Mouse (Mus musculus): ENCODE measurements around the gene Gm5797. TPM values are rescaled to one million over a fixed set of nuclear protein-coding genes. Genes with fewer than 3 reads are reported as not detected.
"Not testable (repeated sequence)": the region's sequence is repeated elsewhere in the genome, so short reads cannot be mapped to it uniquely, and the experiment has no call there.

The Gm5797 gene
- polyA plus RNA-seq (2014; fragmentation: Nextera tagmentation; extraction: Ambion mirVana) = not detected in 2 replicates

- not testable (repeated sequence) for H3K4me3 ChIP-seq (ENCODE audit: low read depth, low read length); H3K27me3 ChIP-seq (ENCODE audit: control insufficient read depth, insufficient read depth, low read length); H3K4me1 ChIP-seq (ENCODE audit: control insufficient read depth, insufficient read depth, low read length); H3K36me3 ChIP-seq (ENCODE audit: control insufficient read depth, insufficient read depth, low read length); ATAC-seq (replicated peaks; ENCODE audit: insufficient number of reproducible peaks, low FRiP score, low TSS enrichment); H3K27ac ChIP-seq (ENCODE audit: low read depth, low read length); H3K9ac ChIP-seq (ENCODE audit: low read depth, low read length); H3K4me2 ChIP-seq; H3K9me3 ChIP-seq (replicated peaks; ENCODE audit: control insufficient read depth, low read length)
- WGBS (ENCODE audit: insufficient replicate concordance) = no CpG with 5 or more reads among the region's 1 CpGs
Measured at GRCm38 (mm10) chr14:7332295-7332694, at the start of gene Gm5797. Gm5797 (minus strand) TSS chr14:7332395.

- H3K9ac ChIP-seq (ENCODE audit: low read depth, low read length); H3K27me3 ChIP-seq (ENCODE audit: control insufficient read depth, insufficient read depth, low read length); H3K4me2 ChIP-seq; ATAC-seq (replicated peaks; ENCODE audit: insufficient number of reproducible peaks, low FRiP score, low TSS enrichment); H3K4me3 ChIP-seq (ENCODE audit: low read depth, low read length); H3K9me3 ChIP-seq (replicated peaks; ENCODE audit: control insufficient read depth, low read length); H3K4me1 ChIP-seq (ENCODE audit: control insufficient read depth, insufficient read depth, low read length); H3K27ac ChIP-seq (ENCODE audit: low read depth, low read length); H3K36me3 ChIP-seq (ENCODE audit: control insufficient read depth, insufficient read depth, low read length): not testable (repeated sequence)
- WGBS (ENCODE audit: insufficient replicate concordance) = 70% methylated on average over 3 of the region's 3 CpGs
Measured at GRCm38 (mm10) chr14:7365034-7365433, 32.8 kb upstream of the Gm5797 start, which contains the start of gene Gm8374. Gm8374 (minus strand) TSS chr14:7365134.

GRCm38 (mm10) chr14:7315093-7315492 lies 17.1 kb downstream of the Gm5797 start:
- 2% methylated on average over 10 of the region's 19 CpGs for whole genome bisulfite sequencing (ENCODE audit: insufficient replicate concordance)
- not testable (repeated sequence) for H3K4me1 ChIP-seq (ENCODE audit: control insufficient read depth, insufficient read depth, low read length); H3K36me3 ChIP-seq (ENCODE audit: control insufficient read depth, insufficient read depth, low read length); H3K27me3 ChIP-seq (ENCODE audit: control insufficient read depth, insufficient read depth, low read length); H3K27ac ChIP-seq (ENCODE audit: low read depth, low read length); ATAC-seq (replicated peaks; ENCODE audit: insufficient number of reproducible peaks, low FRiP score, low TSS enrichment); H3K9me3 ChIP-seq (replicated peaks; ENCODE audit: control insufficient read depth, low read length)
- H3K4me3 ChIP-seq (ENCODE audit: low read depth, low read length) = peak overlapping the region; percentile 51
- H3K9ac ChIP-seq (ENCODE audit: low read depth, low read length) = peak overlapping the region; percentile 60; the same call in 1 of the 2 replicates
- H3K4me2 ChIP-seq = peak overlapping the region; percentile 66

GRCm38 (mm10) chr14:7314661-7315060 lies 17.5 kb downstream of the Gm5797 start, which contains the start of gene Gm3739:
Gm3739 (minus strand) TSS chr14:7315049.
- not testable (repeated sequence) for ATAC-seq (replicated peaks; ENCODE audit: insufficient number of reproducible peaks, low FRiP score, low TSS enrichment); H3K4me1 ChIP-seq (ENCODE audit: control insufficient read depth, insufficient read depth, low read length); H3K36me3 ChIP-seq (ENCODE audit: control insufficient read depth, insufficient read depth, low read length); H3K27ac ChIP-seq (ENCODE audit: low read depth, low read length); H3K9me3 ChIP-seq (replicated peaks; ENCODE audit: control insufficient read depth, low read length); H3K27me3 ChIP-seq (ENCODE audit: control insufficient read depth, insufficient read depth, low read length)
- peak within 1 kb of the TSS; percentile 60; the same call in 1 of the 2 replicates for H3K9ac ChIP-seq (ENCODE audit: low read depth, low read length)
- peak within 1 kb of the TSS; percentile 66 for H3K4me2 ChIP-seq
- 0% methylated on average over 4 of the region's 35 CpGs for WGBS (ENCODE audit: insufficient replicate concordance)
- H3K4me3 ChIP-seq (ENCODE audit: low read depth, low read length) = peak within 1 kb of the TSS; percentile 51

Other genes with a start within 250 kb of the Gm5797 start
- 0.69 and 1.6 TPM in 2 replicates for gene Gm3696, start 231.8 kb downstream of the Gm5797 start, polyA plus RNA-seq (2014; fragmentation: Nextera tagmentation; extraction: Ambion mirVana)
- not detected in 2 replicates for gene Gm6676, start 207.0 kb downstream of the Gm5797 start, polyA plus RNA-seq (2014; fragmentation: Nextera tagmentation; extraction: Ambion mirVana)
- 3.5 and 5.0 TPM in 2 replicates for gene Gm3512, start 157.9 kb downstream of the Gm5797 start, polyA plus RNA-seq (2014; fragmentation: Nextera tagmentation; extraction: Ambion mirVana)
- not detected in 2 replicates for gene Gm16434, start 137.9 kb downstream of the Gm5797 start, polyA plus RNA-seq (2014; fragmentation: Nextera tagmentation; extraction: Ambion mirVana)
- not detected in 2 replicates for gene Gm3727, start 67.7 kb downstream of the Gm5797 start, polyA plus RNA-seq (2014; fragmentation: Nextera tagmentation; extraction: Ambion mirVana)
- gene Gm3739, start 17.3 kb downstream of the Gm5797 start, polyA plus RNA-seq (2014; fragmentation: Nextera tagmentation; extraction: Ambion mirVana) = 2.9 and 3.6 TPM in 2 replicates
- gene Gm8374, start 32.7 kb upstream of the Gm5797 start, polyA plus RNA-seq (2014; fragmentation: Nextera tagmentation; extraction: Ambion mirVana) = not detected in 2 replicates
- gene Gm3755, start 118.5 kb upstream of the Gm5797 start, polyA plus RNA-seq (2014; fragmentation: Nextera tagmentation; extraction: Ambion mirVana) = not detected in 2 replicates
- 1.7 and 3.4 TPM in 2 replicates for gene Gm3752, start 151.4 kb upstream of the Gm5797 start, polyA plus RNA-seq (2014; fragmentation: Nextera tagmentation; extraction: Ambion mirVana)
- gene Gm3558, start 236.2 kb upstream of the Gm5797 start, polyA plus RNA-seq (2014; fragmentation: Nextera tagmentation; extraction: Ambion mirVana) = 1.2 TPM in 1 of 2 replicates, not detected in the other